Mouse (Mus musculus): ENCODE measurements around the gene Olfr978. TPM values are rescaled to one million over a fixed set of nuclear protein-coding genes. Genes with fewer than 3 reads are reported as not detected.
"Not testable (repeated sequence)": the region's sequence is repeated elsewhere in the genome, so short reads cannot be mapped to it uniquely, and the experiment has no call there.

Gene Olfr978
- polyA plus RNA-seq (2015; fragmentation: Nextera tagmentation; extraction: Ambion mirVana): not detected in 2 replicates

DNA sequence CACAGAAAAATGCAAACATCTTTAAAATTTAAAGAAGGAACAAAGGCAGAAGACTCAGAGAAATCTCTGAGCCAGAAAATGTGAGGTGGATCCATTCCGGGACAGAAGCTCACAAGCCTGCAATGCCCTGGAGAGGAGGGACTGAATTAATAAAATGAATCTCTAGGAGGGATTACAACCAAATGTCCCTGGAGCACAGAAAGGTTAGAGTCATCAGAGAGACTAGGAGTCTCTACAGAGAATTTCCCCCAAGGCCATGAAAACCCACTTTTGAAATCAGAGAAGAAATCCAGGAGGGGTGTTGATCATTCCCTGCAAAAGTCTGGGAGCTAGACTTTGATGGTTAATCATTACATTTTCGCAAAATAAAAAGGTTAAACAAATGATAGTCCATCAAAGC is at the start of gene Olfr978:
Gene Olfr978 (plus strand): TSS at position 301 of the 400 bp plus-strand sequence.
- WGBS: 91% methylated on average over 2 of the region's 2 CpGs

DNA sequence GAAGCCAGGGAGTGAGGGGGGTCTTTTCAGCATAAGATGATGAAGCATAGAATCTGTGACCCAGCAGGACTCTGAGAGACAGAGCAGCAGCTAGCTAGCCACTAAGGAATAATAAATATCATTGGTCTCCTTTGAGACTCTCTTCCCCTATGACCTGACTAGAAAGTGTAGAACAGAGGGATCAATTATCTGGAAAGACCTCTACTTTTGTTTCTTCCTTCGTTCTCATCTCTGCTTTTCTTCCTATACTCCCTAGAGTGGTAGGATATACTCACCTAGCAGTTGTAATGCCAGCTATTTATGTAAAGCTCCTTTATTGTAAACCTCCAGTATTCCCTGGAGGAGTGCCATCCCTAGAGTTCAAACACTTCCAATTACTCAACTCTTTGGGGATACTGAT is 40.0 kb upstream of the Olfr978 start, which contains the start of gene Olfr975:
Gene Olfr975 (minus strand): TSS at position 101 of the 400 bp plus-strand sequence.
- H3K36me3 ChIP-seq: no peaks in the 10 kb centered on the region
- no peaks in the 10 kb centered on the region for H3K4me1 ChIP-seq (replicated peaks)
- H3K9ac ChIP-seq: no peak within 1 kb of the TSS
- no peaks in the 10 kb centered on the region for H3K27me3 ChIP-seq
- H3K27ac ChIP-seq (replicated peaks): no peak within 1 kb of the TSS
- H3K9me3 ChIP-seq: no peaks in the 10 kb centered on the region
- 63% methylated on average over 1 of the region's 1 CpGs for WGBS
- H3K4me3 ChIP-seq: no peak within 1 kb of the TSS
- H3K4me2 ChIP-seq: no peak within 1 kb of the TSS
- no peak for ATAC-seq (ENCODE audit: low read depth)

More for the DNA sequence above, at the start of gene Olfr978:
- no peaks in the 10 kb centered on the region for H3K9me3 ChIP-seq
- H3K36me3 ChIP-seq: no peaks in the 10 kb centered on the region
- no peak for ATAC-seq (ENCODE audit: low read depth)
- H3K4me3 ChIP-seq: no peak within 1 kb of the TSS
- no peaks in the 10 kb centered on the region for H3K4me1 ChIP-seq (replicated peaks)
- H3K27me3 ChIP-seq: no peaks in the 10 kb centered on the region
- no peak within 1 kb of the TSS for H3K27ac ChIP-seq (replicated peaks)
- no peak within 1 kb of the TSS for H3K9ac ChIP-seq
- H3K4me2 ChIP-seq: no peak within 1 kb of the TSS

DNA sequence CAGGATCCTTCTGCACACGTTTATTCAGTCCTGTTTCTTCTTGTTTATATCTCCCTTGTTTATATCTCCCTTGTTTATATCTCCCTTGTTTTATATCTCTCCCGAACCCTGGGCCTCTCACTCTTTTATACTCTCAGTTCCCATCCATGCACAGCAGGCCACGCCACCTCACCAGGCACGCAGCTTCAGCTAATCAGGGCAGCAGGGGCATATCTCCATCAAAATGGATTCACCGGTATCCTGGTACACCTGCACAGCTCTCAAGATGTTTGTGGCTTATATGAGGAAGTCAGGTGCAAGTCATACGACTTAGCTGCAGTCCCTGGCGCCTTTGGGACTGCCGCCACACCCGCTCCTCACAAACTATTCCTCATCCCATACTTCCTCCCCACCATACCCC is 30.9 kb upstream of the Olfr978 start, which contains the start of gene Olfr976:
Gene Olfr976 (minus strand): TSS at position 101 of the 400 bp plus-strand sequence.
- 81% methylated on average over 6 of the region's 9 CpGs for WGBS

GRCm38 (mm10) chr9:39976581-39977145 is 15.2 kb upstream of the Olfr978 start:
- not testable (repeated sequence) for H3K4me2 ChIP-seq; H3K9me3 ChIP-seq; H3K9ac ChIP-seq; H3K27me3 ChIP-seq; H3K4me1 ChIP-seq (replicated peaks); H3K36me3 ChIP-seq; ATAC-seq (ENCODE audit: low read depth); H3K27ac ChIP-seq (replicated peaks); H3K4me3 ChIP-seq
- 91% methylated on average over 1 of the region's 1 CpGs for WGBS

More for the DNA sequence above, 30.9 kb upstream of the Olfr978 start, which contains the start of gene Olfr976:
- H3K27ac ChIP-seq (replicated peaks); H3K4me2 ChIP-seq; H3K27me3 ChIP-seq; ATAC-seq (ENCODE audit: low read depth); H3K36me3 ChIP-seq; H3K4me1 ChIP-seq (replicated peaks); H3K4me3 ChIP-seq; H3K9ac ChIP-seq; H3K9me3 ChIP-seq: not testable (repeated sequence)

DNA sequence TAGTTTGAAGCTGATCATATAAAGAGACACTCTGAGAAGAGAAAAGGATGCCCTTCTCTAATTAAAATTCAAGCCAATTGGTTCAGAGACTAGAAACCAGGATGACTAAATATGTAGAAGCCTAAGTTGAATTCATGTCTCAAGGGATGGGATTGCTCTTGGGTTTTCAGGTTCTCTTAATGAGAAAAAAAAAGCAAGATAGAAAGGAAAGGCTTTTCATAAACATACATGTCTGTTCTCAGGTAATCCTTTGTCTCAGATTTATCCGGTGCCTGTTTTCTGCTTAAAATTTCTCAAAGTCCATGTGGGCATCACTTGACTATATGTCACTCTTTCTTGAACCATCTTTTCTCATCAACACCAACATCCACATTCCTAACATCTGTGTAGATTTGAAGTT is 11.5 kb downstream of the Olfr978 start, which contains the start of gene Olfr979:
Gene Olfr979 (minus strand): TSS at position 101 of the 400 bp plus-strand sequence.
- H3K27me3 ChIP-seq: no peaks in the 10 kb centered on the region
- H3K9me3 ChIP-seq: no peaks in the 10 kb centered on the region
- H3K4me1 ChIP-seq (replicated peaks): no peaks in the 10 kb centered on the region
- no peak within 1 kb of the TSS for H3K27ac ChIP-seq (replicated peaks)
- H3K4me2 ChIP-seq: no peak within 1 kb of the TSS
- no peak within 1 kb of the TSS for H3K9ac ChIP-seq
- no peaks in the 10 kb centered on the region for H3K36me3 ChIP-seq
- ATAC-seq (ENCODE audit: low read depth): no peak
- 97% methylated on average over 1 of the region's 1 CpGs for WGBS
- H3K4me3 ChIP-seq: no peak within 1 kb of the TSS

- ATAC-seq (ENCODE audit: low read depth): no peak
- Histone ChIP-seq H3K36me3 (no peaks in the 10 kb centered on the region), H3K4me1 (replicated peaks) (no peaks in the 10 kb centered on the region), H3K9ac (no peak within 1 kb of the TSS), H3K27me3 (no peaks in the 10 kb centered on the region), H3K27ac (replicated peaks) (no peak within 1 kb of the TSS), H3K9me3 (no peaks in the 10 kb centered on the region), H3K4me2 (no peak within 1 kb of the TSS), H3K4me3 (no peak within 1 kb of the TSS)
- WGBS: 89% methylated on average over 1 of the region's 1 CpGs
Observed at GRCm38 (mm10) chr9:40009482-40009881, 17.6 kb downstream of the Olfr978 start, which contains the start of gene Olfr980. Gene Olfr980 (minus strand): TSS chr9:40009582.

- 69% methylated on average over 2 of the region's 2 CpGs for WGBS
- no peak within 1 kb of the TSS for H3K27ac ChIP-seq (replicated peaks)
- H3K9ac ChIP-seq: no peak within 1 kb of the TSS
- no peaks in the 10 kb centered on the region for H3K36me3 ChIP-seq
- no peak within 1 kb of the TSS for H3K4me2 ChIP-seq
- no peaks in the 10 kb centered on the region for H3K4me1 ChIP-seq (replicated peaks)
- no peak for ATAC-seq (ENCODE audit: low read depth)
- no peaks in the 10 kb centered on the region for H3K27me3 ChIP-seq
- no peak within 1 kb of the TSS for H3K4me3 ChIP-seq
- no peaks in the 10 kb centered on the region for H3K9me3 ChIP-seq
Observed at GRCm38 (mm10) chr9:40021164-40021563, 29.3 kb downstream of the Olfr978 start, which contains the start of gene Olfr981. Gene Olfr981 (plus strand): TSS chr9:40021464.

Other genes starting within 250 kb of the Olfr978 start
- gene Olfr967, start 245.9 kb upstream of the Olfr978 start, polyA plus RNA-seq (2015; fragmentation: Nextera tagmentation; extraction: Ambion mirVana): not detected in 2 replicates
- not detected in 2 replicates for gene Olfr968, start 208.9 kb upstream of the Olfr978 start, polyA plus RNA-seq (2015; fragmentation: Nextera tagmentation; extraction: Ambion mirVana)
- gene Olfr969, start 201.2 kb upstream of the Olfr978 start, polyA plus RNA-seq (2015; fragmentation: Nextera tagmentation; extraction: Ambion mirVana): not detected in 2 replicates
- not detected in 2 replicates for gene Olfr970, start 183.3 kb upstream of the Olfr978 start, polyA plus RNA-seq (2015; fragmentation: Nextera tagmentation; extraction: Ambion mirVana)
- not detected in 2 replicates for gene Olfr971, start 155.2 kb upstream of the Olfr978 start, polyA plus RNA-seq (2015; fragmentation: Nextera tagmentation; extraction: Ambion mirVana)
- gene Olfr972, start 125.7 kb upstream of the Olfr978 start, polyA plus RNA-seq (2015; fragmentation: Nextera tagmentation; extraction: Ambion mirVana): not detected in 2 replicates
- gene Olfr229, start 84.8 kb upstream of the Olfr978 start, polyA plus RNA-seq (2015; fragmentation: Nextera tagmentation; extraction: Ambion mirVana): not detected in 2 replicates
- gene Olfr974, start 54.6 kb upstream of the Olfr978 start, polyA plus RNA-seq (2015; fragmentation: Nextera tagmentation; extraction: Ambion mirVana): not detected in 2 replicates
- gene Olfr975, start 40.1 kb upstream of the Olfr978 start, polyA plus RNA-seq (2015; fragmentation: Nextera tagmentation; extraction: Ambion mirVana): not detected in 2 replicates
- gene Olfr976, start 31.0 kb upstream of the Olfr978 start, polyA plus RNA-seq (2015; fragmentation: Nextera tagmentation; extraction: Ambion mirVana): not detected in 2 replicates
- gene Olfr979, start 11.4 kb downstream of the Olfr978 start, polyA plus RNA-seq (2015; fragmentation: Nextera tagmentation; extraction: Ambion mirVana): not detected in 2 replicates
- gene Olfr980, start 17.5 kb downstream of the Olfr978 start, polyA plus RNA-seq (2015; fragmentation: Nextera tagmentation; extraction: Ambion mirVana): not detected in 2 replicates
- not detected in 2 replicates for gene Olfr981, start 29.4 kb downstream of the Olfr978 start, polyA plus RNA-seq (2015; fragmentation: Nextera tagmentation; extraction: Ambion mirVana)
- gene Olfr982, start 81.7 kb downstream of the Olfr978 start, polyA plus RNA-seq (2015; fragmentation: Nextera tagmentation; extraction: Ambion mirVana): not detected in 2 replicates
- not detected in 2 replicates for gene Olfr983, start 101.5 kb downstream of the Olfr978 start, polyA plus RNA-seq (2015; fragmentation: Nextera tagmentation; extraction: Ambion mirVana)
- not detected in 2 replicates for gene Olfr984, start 122.1 kb downstream of the Olfr978 start, polyA plus RNA-seq (2015; fragmentation: Nextera tagmentation; extraction: Ambion mirVana)
- not detected in 2 replicates for gene Olfr985, start 138.1 kb downstream of the Olfr978 start, polyA plus RNA-seq (2015; fragmentation: Nextera tagmentation; extraction: Ambion mirVana)
- not detected in 2 replicates for gene Tmem225, start 156.0 kb downstream of the Olfr978 start, polyA plus RNA-seq (2015; fragmentation: Nextera tagmentation; extraction: Ambion mirVana)
- 0.19 TPM in 1 of 2 replicates, not detected in the other for gene Olfr986, start 188.8 kb downstream of the Olfr978 start, polyA plus RNA-seq (2015; fragmentation: Nextera tagmentation; extraction: Ambion mirVana)
- gene Zfp202, start 200.2 kb downstream of the Olfr978 start, polyA plus RNA-seq (2015; fragmentation: Nextera tagmentation; extraction: Ambion mirVana): 8.2 and 9.2 TPM in 2 replicates

Measured in neural tube, embryonic 13.5 days (tissue).